In the genomic region with DNA sequence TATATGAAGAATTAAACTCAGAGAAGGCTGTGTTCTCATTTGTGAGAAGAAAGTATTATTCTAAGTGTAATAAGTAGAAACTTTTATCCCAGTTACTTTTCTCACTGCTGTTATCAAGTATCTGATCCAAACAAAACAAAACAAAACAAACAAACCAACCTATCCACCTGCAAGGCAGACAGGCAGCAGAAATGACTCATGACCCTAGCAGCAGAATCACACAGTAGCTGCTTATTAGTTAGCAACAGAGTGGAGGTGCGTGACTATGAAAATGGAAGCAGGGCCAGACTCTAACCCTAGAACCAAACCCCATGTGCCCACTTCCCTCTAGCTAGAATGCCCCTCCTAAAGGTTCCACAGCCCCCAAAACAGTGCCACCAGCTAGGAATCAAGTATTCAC, we compare ENCODE assay signal across 36 mouse cellular contexts. TPM values are rescaled to one million over a fixed set of nuclear protein-coding genes. Genes with fewer than 3 reads are reported as not detected.
"Had no signal": no experiment of that assay in that cellular context is flagged by ENCODE, and none has a peak within 500 bp of the region (broad histone marks: within the 10 kb centered on the region; RNA-seq: fewer than 3 reads in every experiment).

No protein-coding gene starts in this region.

- H3K4me3 ChIP-seq: embryonic facial prominence, embryonic 10.5 days; embryonic facial prominence, embryonic 12.5 days; embryonic facial prominence, embryonic 13.5 days; embryonic facial prominence, embryonic 15.5 days; erythroblast, embryonic 14.5 days; forebrain, embryonic 10.5 days; forebrain, embryonic 12.5 days; forebrain, embryonic 13.5 days; forebrain, embryonic 15.5 days; gastrocnemius, adult 2 months; heart, adult 2 months had no signal

- DNase-seq: cerebellum, adult 8-10 months; cerebellum, adult 9-10 months; cerebellum, adult 9-11 months; cerebellum, postnatal 10 days; cerebellum, postnatal 14 days; cerebellum, postnatal 25 days; cerebellum, postnatal 36 days; embryo, embryonic 11 days; forebrain, postnatal 0 days; gastrocnemius, adult 2 months; gastrocnemius, postnatal 10 days; gastrocnemius, postnatal 14 days; gastrocnemius, postnatal 25 days; gastrocnemius, postnatal 36 days; heart, adult 18-20 months; heart, adult 2 months had no signal

- H3K27me3 ChIP-seq: embryonic facial prominence, embryonic 12.5 days; embryonic facial prominence, embryonic 13.5 days; embryonic facial prominence, embryonic 15.5 days; forebrain, embryonic 12.5 days; forebrain, embryonic 13.5 days; forebrain, embryonic 15.5 days had no signal

- ATAC-seq: forebrain, embryonic 13.5 days; forebrain, embryonic 14.5 days; forebrain, embryonic 15.5 days; forebrain, embryonic 16.5 days; forebrain, postnatal 0 days had no signal

- H3K4me2 ChIP-seq: embryonic facial prominence, embryonic 12.5 days; embryonic facial prominence, embryonic 13.5 days; embryonic facial prominence, embryonic 15.5 days; forebrain, embryonic 12.5 days; forebrain, embryonic 13.5 days; forebrain, embryonic 15.5 days had no signal

- H3K27ac ChIP-seq: embryonic facial prominence, embryonic 10.5 days; embryonic facial prominence, embryonic 12.5 days; embryonic facial prominence, embryonic 13.5 days; embryonic facial prominence, embryonic 15.5 days; forebrain, embryonic 10.5 days; forebrain, embryonic 12.5 days; forebrain, embryonic 13.5 days; forebrain, embryonic 15.5 days; gastrocnemius, adult 2 months; heart, adult 2 months had no signal

- H3K4me1 ChIP-seq: embryonic facial prominence, embryonic 10.5 days; embryonic facial prominence, embryonic 12.5 days; embryonic facial prominence, embryonic 13.5 days; embryonic facial prominence, embryonic 15.5 days; forebrain, embryonic 10.5 days; forebrain, embryonic 12.5 days; forebrain, embryonic 13.5 days; forebrain, embryonic 15.5 days had no signal

- H3K9ac ChIP-seq: embryonic facial prominence, embryonic 12.5 days; embryonic facial prominence, embryonic 13.5 days; embryonic facial prominence, embryonic 15.5 days; forebrain, embryonic 12.5 days; forebrain, embryonic 13.5 days; forebrain, embryonic 15.5 days; forebrain, postnatal 0 days had no signal

- H3K9me3 ChIP-seq: embryonic facial prominence, embryonic 10.5 days; embryonic facial prominence, embryonic 12.5 days; embryonic facial prominence, embryonic 13.5 days; embryonic facial prominence, embryonic 15.5 days; forebrain, embryonic 10.5 days; forebrain, embryonic 12.5 days; forebrain, embryonic 13.5 days; forebrain, embryonic 15.5 days had no signal

- H3K36me3 ChIP-seq: embryonic facial prominence, embryonic 12.5 days; embryonic facial prominence, embryonic 15.5 days; forebrain, embryonic 12.5 days had no signal

RNA-seq across cellular contexts. Expression of gene Gm10306, which starts 26.9 kb away (rescaled TPM):
- total RNA-seq: common myeloid progenitor, adult 5-6 weeks; forebrain, postnatal 0 days; gastrocnemius, adult 18-20 months; gastrocnemius, adult 2 months; gastrocnemius, adult 8-10 months; gastrocnemius, postnatal 10 days; gastrocnemius, postnatal 14 days; gastrocnemius, postnatal 25 days; gastrocnemius, postnatal 36 days; gastrocnemius, postnatal 4 days; heart, adult 18-20 months; heart, adult 2 months; heart, adult 8-10 months had no signal
- polyA plus RNA-seq: cortical plate, adult 2 months; embryonic facial prominence, embryonic 10.5 days; embryonic facial prominence, embryonic 11.5 days; embryonic facial prominence, embryonic 12.5 days; embryonic facial prominence, embryonic 13.5 days; embryonic facial prominence, embryonic 14.5 days; embryonic facial prominence, embryonic 15.5 days; erythroblast, embryonic 14.5 days; forebrain, embryonic 10.5 days; forebrain, embryonic 11.5 days; forebrain, embryonic 15.5 days; forebrain, embryonic 16.5 days; heart, adult 2 months had no signal
